Mouse (Mus musculus) lung, embryonic 15.5 days (tissue): ENCODE measurements around the gene Eif3a. TPM values are rescaled to one million over a fixed set of nuclear protein-coding genes. Genes with fewer than 3 reads are reported as not detected.

Experiments
- ATAC-seq: fragments of 200-750 bp; cut with Nextera tagmentation; 2 replicates; pipeline ENCODE4 v1.8.0; 2017; ENCODE audit warnings: moderate number of reproducible peaks, borderline replicate concordance; ENCODE audit not compliant: low FRiP score, low TSS enrichment; ENCODE audit errors: extremely low read depth
- H3K27ac ChIP-seq: fragments of 300-500 bp; sonication (generic); 2 replicates; pipeline ENCODE4 v1.5.1; 2015; ENCODE audit warnings: moderate library complexity, mild to moderate bottlenecking, inconsistent platforms
- H3K27me3 ChIP-seq: fragments of 300-500 bp; sonication (generic); 2 replicates; pipeline ENCODE4 v1.6.1; 2015; ENCODE audit warnings: inconsistent platforms
- H3K36me3 ChIP-seq: fragments of 300-500 bp; sonication (generic); 2 replicates; pipeline ENCODE4 v1.6.1; 2015; ENCODE audit warnings: inconsistent platforms
- H3K4me1 ChIP-seq: fragments of 300-500 bp; sonication (generic); 2 replicates; pipeline ENCODE4 v1.6.1; 2015; ENCODE audit warnings: inconsistent platforms
- H3K4me2 ChIP-seq: fragments of 300-500 bp; sonication (generic); 2 replicates; pipeline ENCODE4 v1.6.1; 2015; ENCODE audit warnings: inconsistent platforms, mild to moderate bottlenecking, moderate library complexity
- H3K4me3 ChIP-seq: fragments of 300-500 bp; sonication (generic); 2 replicates; pipeline ENCODE4 v1.5.1; 2015; ENCODE audit warnings: mild to moderate bottlenecking, inconsistent platforms
- H3K9ac ChIP-seq: fragments of 300-500 bp; sonication (generic); 2 replicates; pipeline ENCODE4 v1.6.1; 2015; ENCODE audit warnings: inconsistent platforms
- H3K9me3 ChIP-seq: fragments of 300-500 bp; sonication (generic); 2 replicates; pipeline ENCODE4 v1.6.1; 2016; ENCODE audit warnings: inconsistent platforms
- WGBS: fragments of 180-500 bp; shearing (Covaris S2); methylation state at CpG from one replicate; pipeline ENCODE4 v1.1.7; 2015; 5-methylcytosine and 5-hydroxymethylcytosine counted together
- polyA plus RNA-seq: library from polyadenylated mRNA; unstranded; fragments of >200 nt; fragmentation: Nextera tagmentation; extraction: Ambion mirVana; gene quantifications from 2 replicates; pipeline ENCODE4 v1.2.1, GENCODE M21; 2015

Gene Eif3a
- 132 and 137 TPM in 2 replicates for polyA plus RNA-seq

DNA sequence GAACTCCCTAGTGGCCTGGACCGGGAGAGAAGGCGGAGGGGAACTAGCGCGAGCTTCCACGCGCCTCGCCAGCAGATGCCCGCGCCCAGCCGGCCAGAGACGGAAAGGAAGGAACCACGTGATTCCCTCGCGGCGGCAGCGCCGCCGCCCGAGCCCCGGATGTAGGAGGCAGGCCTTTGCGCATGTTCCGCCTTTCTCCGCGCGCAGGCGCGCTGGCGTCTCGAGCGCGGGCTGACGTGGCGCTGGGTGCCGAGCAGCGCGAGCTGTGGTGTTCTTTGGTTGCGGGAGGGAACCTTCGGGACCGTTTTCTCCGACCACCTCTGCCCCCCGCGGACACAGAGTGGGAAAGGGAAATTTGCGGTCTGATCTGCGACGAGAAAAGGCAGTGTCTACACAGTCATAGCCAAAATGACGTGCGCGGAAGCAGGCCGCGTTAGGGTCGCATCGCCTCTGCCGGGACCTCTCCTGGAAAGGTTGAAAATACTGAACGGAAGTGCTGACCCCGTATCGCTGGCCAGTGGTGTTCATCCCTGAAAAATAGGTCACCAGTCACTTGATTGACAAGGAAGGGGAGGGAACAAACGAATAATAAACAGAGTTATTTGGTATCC, at the start of gene Eif3a:
Gene Eif3a (minus strand): TSS at position 108 of the 611 bp plus-strand sequence.
- Histone ChIP-seq H3K36me3 (no peaks in the 10 kb centered on the region), H3K9me3 (no peaks in the 10 kb centered on the region), H3K4me1 (peaks cover 20% of the 10 kb centered on the region), H3K4me3 (peak within 1 kb of the TSS; percentile 83), H3K27me3 (no peaks in the 10 kb centered on the region), H3K27ac (peak within 1 kb of the TSS; percentile 97), H3K9ac (peak within 1 kb of the TSS; percentile 99), H3K4me2 (peak within 1 kb of the TSS; percentile 58)
- WGBS = under 1% methylated on average over 57 of the region's 57 CpGs
- peak; percentile 93 for ATAC-seq

DNA sequence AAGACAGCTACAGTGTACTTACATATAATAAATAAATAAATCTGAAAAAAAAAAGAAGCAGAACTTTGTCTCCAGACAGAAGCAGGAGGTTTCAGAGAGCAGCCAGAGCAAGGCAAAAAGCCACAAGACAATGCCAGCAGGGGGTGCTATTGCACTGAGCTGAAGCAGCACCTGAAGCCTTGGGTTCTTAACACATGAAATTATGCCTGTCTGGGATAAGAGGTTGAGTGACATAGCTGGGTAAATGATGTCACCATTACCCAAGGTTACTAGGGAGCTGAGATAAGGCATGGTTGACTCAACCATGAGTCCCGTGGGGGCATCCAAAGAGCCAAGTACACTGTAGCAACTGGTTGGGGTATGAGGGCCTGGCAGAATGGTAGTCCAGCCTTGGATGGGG, 47.3 kb upstream of the Eif3a start:
- Histone ChIP-seq H3K9ac (no peak overlapping the region), H3K4me3 (no peak overlapping the region), H3K4me1 (no peaks in the 10 kb centered on the region), H3K27me3 (no peaks in the 10 kb centered on the region), H3K9me3 (no peaks in the 10 kb centered on the region), H3K36me3 (peaks cover 52% of the 10 kb centered on the region), H3K4me2 (no peak overlapping the region), H3K27ac (no peak overlapping the region)
- WGBS = 53% methylated on average over 1 of the region's 1 CpGs
- 0 out of 2 replicates have a peak, but pooled peaks have one; percentile 31 for ATAC-seq

DNA sequence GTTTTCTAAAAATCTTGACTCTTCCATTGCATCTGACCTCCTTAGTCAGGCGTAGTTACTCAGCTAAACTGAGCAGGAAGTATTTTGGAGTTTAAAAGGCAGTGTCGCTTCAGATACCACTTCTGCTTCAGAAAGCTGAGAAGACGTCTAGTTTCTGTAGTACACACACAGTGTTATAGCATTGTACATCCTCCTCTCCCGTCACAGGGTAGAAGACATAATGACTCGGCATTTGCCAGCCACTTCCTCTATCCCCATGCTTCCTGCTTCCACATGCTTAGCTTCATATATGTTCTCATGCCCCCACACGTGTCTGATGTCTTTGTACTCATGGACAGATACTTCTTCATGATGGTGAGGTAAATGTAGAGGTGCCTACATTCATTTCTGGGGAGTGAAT, 28.2 kb upstream of the Eif3a start:
- H3K4me2 ChIP-seq = no peak overlapping the region
- H3K4me1 ChIP-seq = no peaks in the 10 kb centered on the region
- no peak for ATAC-seq
- no peak overlapping the region for H3K4me3 ChIP-seq
- no peak overlapping the region for H3K27ac ChIP-seq
- 86% methylated on average over 6 of the region's 6 CpGs for WGBS
- H3K9me3 ChIP-seq = no peaks in the 10 kb centered on the region
- peaks cover 62% of the 10 kb centered on the region for H3K36me3 ChIP-seq
- H3K27me3 ChIP-seq = no peaks in the 10 kb centered on the region
- H3K9ac ChIP-seq = no peak overlapping the region

DNA sequence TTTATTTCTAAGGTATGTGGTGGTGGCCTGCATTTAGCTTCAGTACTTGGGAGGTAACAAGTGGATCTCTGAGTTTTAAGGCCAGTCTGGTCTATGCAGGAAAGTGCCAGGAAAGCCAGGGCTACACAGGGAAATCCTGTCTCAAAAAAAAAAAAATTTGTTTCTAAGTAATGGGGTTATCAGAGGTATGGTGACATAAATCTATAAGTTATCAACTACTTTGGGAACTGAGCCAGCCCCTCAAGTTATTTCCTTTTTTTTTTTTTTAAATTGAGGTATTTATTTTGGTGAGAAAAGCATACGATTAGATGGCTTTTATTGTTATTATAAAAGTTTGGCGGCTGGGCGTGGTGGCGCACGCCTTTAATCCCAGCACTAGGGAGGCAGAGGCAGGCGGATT, 22.7 kb upstream of the Eif3a start:
- ATAC-seq = no peak
- Histone ChIP-seq H3K36me3 (0 out of 2 replicates have a peak, but pooled peaks cover 17% of the 10 kb centered on the region), H3K27me3 (no peaks in the 10 kb centered on the region), H3K4me2 (no peak overlapping the region), H3K4me3 (no peak overlapping the region), H3K27ac (no peak overlapping the region), H3K9ac (no peak overlapping the region), H3K9me3 (no peaks in the 10 kb centered on the region), H3K4me1 (peaks cover 14% of the 10 kb centered on the region)
- WGBS = 95% methylated on average over 6 of the region's 6 CpGs

DNA sequence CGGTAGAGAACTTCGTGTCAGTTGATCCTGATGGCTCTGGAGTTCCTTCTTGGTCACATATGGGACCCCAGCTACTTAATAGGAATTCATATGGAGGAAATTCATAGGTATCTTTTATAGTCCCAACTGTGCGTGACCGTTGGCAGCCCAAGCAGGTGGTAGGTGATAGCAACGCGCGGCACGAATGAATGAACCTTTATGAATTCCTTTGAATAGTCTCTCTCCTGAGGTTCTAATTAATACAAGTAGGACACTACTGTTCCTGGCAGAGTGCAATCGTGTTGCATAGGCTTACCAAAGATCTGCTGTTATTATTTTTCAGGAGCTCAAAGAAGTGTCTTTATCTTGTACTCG, 21.6 kb upstream of the Eif3a start:
- H3K9me3 ChIP-seq = no peaks in the 10 kb centered on the region
- 16% methylated on average over 10 of the region's 10 CpGs for WGBS
- 0 out of 2 replicates have a peak, but pooled peaks cover 15% of the 10 kb centered on the region for H3K36me3 ChIP-seq
- H3K9ac ChIP-seq = peak overlapping the region; percentile 70
- ATAC-seq = no peak
- no peaks in the 10 kb centered on the region for H3K27me3 ChIP-seq
- H3K4me2 ChIP-seq = peak overlapping the region; percentile 67
- H3K4me1 ChIP-seq = peaks cover 14% of the 10 kb centered on the region
- H3K4me3 ChIP-seq = peak overlapping the region; percentile 73
- H3K27ac ChIP-seq = 0 out of 2 replicates have a peak overlapping the region, but pooled peaks have one; percentile 48

DNA sequence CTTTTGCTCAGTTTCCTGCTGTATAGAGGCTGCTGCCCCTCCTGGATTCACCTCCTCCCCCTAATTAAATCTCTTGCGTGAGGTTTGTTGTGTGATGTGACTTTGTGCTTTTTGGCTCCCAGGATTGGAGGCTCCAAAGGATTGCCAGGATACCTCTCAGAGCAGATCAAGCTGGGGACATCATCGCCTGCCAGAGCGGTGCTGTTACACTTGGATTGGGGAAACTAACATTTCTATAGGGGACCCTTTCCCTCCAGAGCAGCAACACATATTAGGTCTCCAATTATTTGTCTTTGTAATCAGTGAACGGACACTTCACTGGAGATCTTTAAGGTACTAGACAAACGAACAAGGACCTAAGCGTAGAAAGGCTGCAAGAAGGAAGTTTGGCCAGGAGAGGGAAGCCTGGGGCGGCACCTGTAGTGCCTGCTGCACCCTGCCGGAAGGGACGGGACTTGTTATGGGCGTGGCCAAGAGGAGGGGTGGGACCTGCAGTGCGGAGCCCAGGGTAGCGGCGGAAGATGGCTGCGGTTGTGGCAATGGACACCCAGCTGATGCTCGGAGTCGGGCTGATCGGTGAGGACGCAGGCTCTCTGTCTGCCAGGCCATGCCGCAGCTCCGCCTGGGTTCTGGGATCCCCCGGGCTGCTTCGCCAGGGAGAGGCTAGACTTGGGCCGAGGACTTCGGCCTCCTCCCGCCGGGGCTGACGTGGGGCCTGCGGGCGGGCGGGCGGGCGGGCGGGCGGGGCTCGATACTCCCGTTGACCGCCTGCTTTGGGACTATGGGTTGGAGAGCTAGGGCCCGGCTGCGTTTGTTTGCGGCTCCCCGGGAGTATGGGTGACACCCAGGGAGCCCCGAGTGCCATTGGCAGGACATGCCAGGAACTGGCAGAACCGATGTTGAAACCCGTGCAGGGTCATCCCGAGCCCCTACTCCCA, 20.9 kb upstream of the Eif3a start, which contains the start of gene Fam45a:
Gene Fam45a (plus strand): TSS at position 488 of the 938 bp plus-strand sequence.
- H3K9ac ChIP-seq = peak within 1 kb of the TSS; percentile 70
- no peaks in the 10 kb centered on the region for H3K9me3 ChIP-seq
- peak within 1 kb of the TSS; percentile 73 for H3K4me3 ChIP-seq
- ATAC-seq = peak; percentile 100
- H3K36me3 ChIP-seq = 0 out of 2 replicates have a peak, but pooled peaks cover 9% of the 10 kb centered on the region
- H3K27me3 ChIP-seq = no peaks in the 10 kb centered on the region
- H3K4me2 ChIP-seq = peak within 1 kb of the TSS; percentile 67
- 1% methylated on average over 42 of the region's 45 CpGs for WGBS
- H3K4me1 ChIP-seq = peaks cover 14% of the 10 kb centered on the region
- peak within 1 kb of the TSS; percentile 48; the same call in 1 of the 2 replicates for H3K27ac ChIP-seq

DNA sequence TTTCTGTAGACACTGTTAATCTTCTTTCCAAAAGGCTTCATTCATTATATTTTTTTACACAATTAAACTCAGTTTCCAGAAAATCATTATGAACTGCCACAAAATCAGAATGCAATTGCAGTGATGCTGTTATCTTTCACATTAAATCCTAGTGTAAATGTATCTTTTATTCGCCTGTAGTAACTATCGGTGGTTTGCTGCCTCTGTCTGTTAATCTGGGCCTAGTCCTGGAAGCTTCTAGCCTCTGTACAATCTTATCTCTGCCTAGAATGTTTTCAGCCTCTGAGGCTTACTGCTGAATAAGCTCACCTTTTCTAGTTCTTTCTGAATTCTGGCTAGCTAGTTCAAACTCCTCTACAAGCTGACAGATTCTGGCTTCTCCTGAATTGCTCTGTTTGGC, 19.5 kb upstream of the Eif3a start:
- peaks cover 14% of the 10 kb centered on the region for H3K4me1 ChIP-seq
- H3K4me2 ChIP-seq = no peak overlapping the region
- no peak for ATAC-seq
- H3K36me3 ChIP-seq = 0 out of 2 replicates have a peak, but pooled peaks cover under 1% of the 10 kb centered on the region
- no peak overlapping the region for H3K4me3 ChIP-seq
- H3K9ac ChIP-seq = no peak overlapping the region
- no peaks in the 10 kb centered on the region for H3K9me3 ChIP-seq
- WGBS = 86% methylated on average over 2 of the region's 2 CpGs
- H3K27ac ChIP-seq = no peak overlapping the region
- H3K27me3 ChIP-seq = no peaks in the 10 kb centered on the region

DNA sequence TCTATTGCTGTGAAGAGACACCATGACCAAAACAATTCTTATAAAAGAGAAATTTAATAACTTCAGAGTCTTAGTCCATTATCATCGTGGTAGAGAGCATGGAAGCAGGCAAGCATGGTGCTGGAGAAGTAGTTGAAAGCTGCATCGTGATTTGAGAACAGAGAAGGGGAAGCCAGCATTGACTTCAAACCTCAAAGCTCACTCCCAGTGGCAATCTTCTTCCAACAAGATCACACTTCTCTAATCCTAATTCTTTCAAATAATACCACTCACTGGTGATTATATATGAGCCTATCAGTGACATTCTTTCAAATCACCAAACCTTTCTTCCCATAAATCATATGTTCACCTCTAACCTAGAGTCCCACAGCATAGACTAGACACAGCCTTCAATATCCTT, 14.4 kb upstream of the Eif3a start:
- WGBS = 64% methylated on average over 2 of the region's 2 CpGs
- H3K9ac ChIP-seq = no peak overlapping the region
- no peaks in the 10 kb centered on the region for H3K9me3 ChIP-seq
- no peak overlapping the region for H3K27ac ChIP-seq
- no peaks in the 10 kb centered on the region for H3K27me3 ChIP-seq
- no peak overlapping the region for H3K4me3 ChIP-seq
- H3K4me1 ChIP-seq = no peaks in the 10 kb centered on the region
- H3K4me2 ChIP-seq = no peak overlapping the region
- ATAC-seq = no peak
- no peaks in the 10 kb centered on the region for H3K36me3 ChIP-seq

DNA sequence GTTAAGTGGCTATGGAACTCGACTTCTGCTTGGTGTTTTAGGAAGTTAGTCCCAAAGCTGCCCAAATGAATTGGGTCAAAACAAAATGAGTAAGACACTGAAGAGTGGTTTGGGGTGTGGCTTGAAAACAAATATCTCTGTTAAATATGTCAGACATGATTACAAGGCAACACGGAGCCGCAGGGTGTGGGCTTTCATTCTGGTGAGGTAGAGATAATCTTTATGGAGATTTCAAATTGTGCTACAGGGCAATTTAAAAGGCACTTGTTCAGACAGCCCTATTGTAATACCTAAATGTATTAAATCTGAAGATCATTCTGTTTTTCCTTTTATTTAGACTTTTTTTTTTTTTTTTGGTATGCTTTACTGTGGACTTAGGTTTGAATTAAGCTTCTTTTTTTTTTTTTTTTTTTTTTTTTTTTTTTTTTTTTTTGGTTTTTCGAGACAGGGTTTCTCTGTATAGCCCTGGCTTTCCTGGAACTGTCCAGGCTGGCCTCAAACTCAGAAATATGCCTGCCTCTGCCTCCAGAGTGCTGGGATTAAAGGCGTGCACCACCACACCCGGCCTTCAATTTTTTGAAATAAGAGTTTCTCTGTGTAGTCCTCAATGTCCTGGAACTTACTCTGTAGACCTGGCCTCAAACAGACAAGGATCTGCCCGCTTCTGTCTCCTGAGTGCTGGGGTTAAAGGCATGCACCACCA, 9.6 kb upstream of the Eif3a start:
- 64% methylated on average over 7 of the region's 7 CpGs for WGBS
- Histone ChIP-seq H3K27me3 (no peaks in the 10 kb centered on the region), H3K4me1 (no peaks in the 10 kb centered on the region), H3K4me2 (no peak overlapping the region), H3K27ac (no peak overlapping the region), H3K9me3 (no peaks in the 10 kb centered on the region), H3K36me3 (no peaks in the 10 kb centered on the region), H3K9ac (no peak overlapping the region), H3K4me3 (no peak overlapping the region)
- no peak for ATAC-seq

DNA sequence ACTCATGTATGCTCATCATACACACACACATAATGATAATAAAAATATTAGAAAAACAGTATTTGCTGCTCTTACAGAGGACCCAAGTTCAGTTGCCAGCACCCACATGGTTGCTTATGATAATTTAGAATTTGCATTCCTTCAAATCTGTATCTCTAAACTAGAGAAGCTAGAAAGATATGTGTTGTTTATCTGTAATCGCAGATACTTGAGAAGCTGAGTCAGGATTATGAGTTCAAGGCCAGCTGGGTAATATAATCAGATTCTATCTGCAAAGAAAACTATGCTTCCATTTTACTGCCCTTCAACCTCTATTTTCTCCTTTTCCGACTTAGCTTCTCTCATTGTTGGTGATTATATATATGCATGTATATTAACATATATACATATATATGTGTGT, 7.0 kb upstream of the Eif3a start:
- H3K27ac ChIP-seq = no peak overlapping the region

DNA sequence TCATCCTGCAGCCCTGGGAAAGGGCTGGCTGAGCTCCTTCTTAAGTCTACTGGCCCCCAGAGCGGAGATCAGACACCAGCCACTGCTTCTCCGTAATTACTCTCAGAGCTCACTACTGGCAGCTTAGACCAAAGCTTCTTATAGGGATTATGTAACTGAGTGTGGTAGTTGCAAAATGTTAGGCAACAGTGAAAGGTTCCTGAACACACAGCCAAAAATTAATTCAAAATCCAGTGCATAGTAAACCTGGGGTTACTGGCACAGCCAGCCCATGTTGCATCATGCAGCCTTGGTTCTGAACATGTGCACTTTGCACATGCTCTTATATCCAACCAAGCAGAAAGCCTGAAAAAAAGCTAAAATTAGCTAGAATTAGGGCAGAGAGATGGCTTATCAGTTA, 4.8 kb upstream of the Eif3a start:
- Histone ChIP-seq H3K9me3 (no peaks in the 10 kb centered on the region), H3K27me3 (no peaks in the 10 kb centered on the region), H3K9ac (no peak overlapping the region), H3K4me3 (no peak overlapping the region), H3K27ac (no peak overlapping the region), H3K4me1 (0 out of 2 replicates have a peak, but pooled peaks cover 2% of the 10 kb centered on the region), H3K4me2 (no peak overlapping the region), H3K36me3 (no peaks in the 10 kb centered on the region)
- 76% methylated on average over 2 of the region's 2 CpGs for WGBS
- no peak for ATAC-seq

More for the DNA sequence above, 7.0 kb upstream of the Eif3a start:
- WGBS = 89% methylated on average over 2 of the region's 2 CpGs
- Histone ChIP-seq H3K9me3 (no peaks in the 10 kb centered on the region), H3K36me3 (no peaks in the 10 kb centered on the region), H3K4me2 (no peak overlapping the region), H3K27me3 (no peaks in the 10 kb centered on the region), H3K4me1 (no peaks in the 10 kb centered on the region), H3K9ac (no peak overlapping the region), H3K4me3 (no peak overlapping the region)
- no peak for ATAC-seq
